10 mouse cellular contexts compared by ENCODE assay signal in genomic region chrX:159735513-159736099, GRCm38 (mm10).
A peak's percentile ranks its signal among the peaks of the same experiment; 100 is the strongest.
DNase-seq lines count a peak whose midpoint lies in the region; ATAC-seq lines count a peak whose summit lies in the region.
"Had no signal": no experiment of that assay in that cellular context is flagged by ENCODE, and none has a peak within 500 bp of the region (broad histone marks: within the 10 kb centered on the region; RNA-seq: fewer than 3 reads in every experiment).

No protein-coding gene starts in this region.

- peak; percentile 41 for DNase-seq in adrenal gland, postnatal 14 days
- no peak for DNase-seq in adrenal gland, adult 8-10 months
- peak; percentile 3 for DNase-seq in retina, embryonic 14.5 days (ENCODE audit: low spot score)
- DNase-seq in retina, postnatal 1 day, result no peak
- DNase-seq in thymus, postnatal 36 days, result peak; percentile 29 to 54
- no peak for DNase-seq in cerebellum, adult 9-11 months
- DNase-seq in urinary bladder, postnatal 25 days (ENCODE audit: low spot score), result no peak
- DNase-seq: gastrocnemius, postnatal 36 days; kidney, adult 11 months had no signal

- peak; percentile 96 for ATAC-seq in megakaryocyte progenitor cell, adult 5-6 weeks (replicated peaks; ENCODE audit: poor library complexity)

Comparison
In these comparisons a context has a peak if more than half of its experiments do, and no peak if none do; other contexts are left out.
1. DNase-seq: peak in adrenal gland, postnatal 14 days (single experiment), retina, embryonic 14.5 days (single experiment) and thymus, postnatal 36 days (2 of 2); none in adrenal gland, adult 8-10 months (single experiment), retina, postnatal 1 day (single experiment), cerebellum, adult 9-11 months (single experiment) and urinary bladder, postnatal 25 days (single experiment).